Mouse (Mus musculus) liver, embryonic 14.5 days (tissue): ENCODE measurements around the gene Bet1. TPM values are rescaled to one million over a fixed set of nuclear protein-coding genes. Genes with fewer than 3 reads are reported as not detected.

Source experiments
- ATAC-seq: fragments of 200-750 bp; cut with Nextera tagmentation; 2 replicates; pipeline ENCODE4 v1.8.0; 2017; ENCODE audit warnings: moderate number of reproducible peaks, mild to moderate bottlenecking, moderate library complexity; ENCODE audit not compliant: insufficient read depth
- DNase-seq, 3 experiments: peaks; one replicate each; pipeline ENCODE4 v3.0.0-alpha.2; 2012 to 2013; ENCODE audit warnings: low read depth in 3 of 3, low spot score in 3 of 3
- H3K27ac ChIP-seq: fragments of 300-500 bp; sonication (generic); 2 replicates; pipeline ENCODE4 v1.5.1; 2014; ENCODE audit warnings: moderate library complexity, mild to moderate bottlenecking, control low read depth, inconsistent platforms
- H3K27me3 ChIP-seq: fragments of 300-500 bp; sonication (generic); 2 replicates; pipeline ENCODE4 v1.6.1; 2014; ENCODE audit warnings: mild to moderate bottlenecking, low read length, moderate library complexity; ENCODE audit not compliant: control insufficient read depth, insufficient read depth
- H3K36me3 ChIP-seq: fragments of 300-500 bp; sonication (generic); replicated peaks from 2 replicates; pipeline ENCODE4 v1.6.1; 2014; ENCODE audit warnings: low read depth; ENCODE audit not compliant: control insufficient read depth, insufficient read depth
- H3K4me1 ChIP-seq, 2 experiments: fragments of 200-500 bp in 1 of 2; fragments of 300-500 bp in 1 of 2; sonication (generic) in 1 of 2; replicated peaks; 2 replicates each; pipeline ENCODE4 v1.6.1; 2012 to 2014; ENCODE audit warnings: antibody characterized with exemption in 1 of 2, inconsistent platforms in 1 of 2, low read length in 1 of 2; ENCODE audit not compliant: control insufficient read depth in 2 of 2, insufficient read depth in 2 of 2
- H3K4me2 ChIP-seq: fragments of 300-500 bp; sonication (generic); 2 replicates; pipeline ENCODE4 v1.6.1; 2014; ENCODE audit warnings: low read depth, mild to moderate bottlenecking, control low read depth, moderate library complexity
- H3K4me3 ChIP-seq, 2 experiments: fragments of 200-500 bp in 1 of 2; fragments of 300-500 bp in 1 of 2; sonication (generic) in 1 of 2; 2 replicates each; pipeline ENCODE4 v1.5.1; 2012 to 2014; ENCODE audit warnings: low read depth in 2 of 2, low read length in 2 of 2, mild to moderate bottlenecking in 2 of 2, control low read depth in 1 of 2, inconsistent platforms in 1 of 2, moderate library complexity in 1 of 2; ENCODE audit not compliant: insufficient read depth in 1 of 2
- H3K9ac ChIP-seq: fragments of 300-500 bp; sonication (generic); replicated peaks from 2 replicates; pipeline ENCODE4 v1.6.1; 2014; ENCODE audit warnings: mild to moderate bottlenecking, control low read depth, moderate library complexity
- H3K9me3 ChIP-seq: fragments of 300-500 bp; sonication (generic); 2 replicates; pipeline ENCODE4 v1.6.1; 2016; ENCODE audit warnings: low read length, mixed read lengths; ENCODE audit not compliant: control insufficient read depth
- CTCF ChIP-seq: IDR thresholded peaks from 2 replicates; pipeline ENCODE4 v1.5.1; 2016; ENCODE audit warnings: antibody characterized with exemption, low read depth, control low read depth
- EP300 ChIP-seq: IDR thresholded peaks from 2 replicates; pipeline ENCODE4 v1.6.1; 2016; ENCODE audit warnings: antibody characterized with exemption, low read depth
- WGBS: fragments of 180-500 bp; shearing (Covaris S2); extraction: QIAGEN DNeasy Blood & Tissue Kit; methylation state at CpG from one replicate; pipeline ENCODE4 v1.1.7; 2014; ENCODE audit not compliant: insufficient replicate concordance; 5-methylcytosine and 5-hydroxymethylcytosine counted together
- polyA plus RNA-seq, 2 experiments: library from polyadenylated mRNA; depleted of rRNA in 1 of 2; stranded (reverse) in 1 of 2; unstranded in 1 of 2; fragments of >200 nt; fragmentation: Nextera tagmentation in 1 of 2; extraction: Ambion mirVana in 1 of 2; gene quantifications; 2 replicates each; pipeline versions ENCODE4 v1.2.1 to v1.2.3; 2012 to 2014

The Bet1 gene
- 14.2 and 17.7 TPM in 2 replicates for polyA plus RNA-seq (2012; rRNA removed)
- 34.3 and 38.2 TPM in 2 replicates for polyA plus RNA-seq (2014; fragmentation: Nextera tagmentation; extraction: Ambion mirVana)

DNA sequence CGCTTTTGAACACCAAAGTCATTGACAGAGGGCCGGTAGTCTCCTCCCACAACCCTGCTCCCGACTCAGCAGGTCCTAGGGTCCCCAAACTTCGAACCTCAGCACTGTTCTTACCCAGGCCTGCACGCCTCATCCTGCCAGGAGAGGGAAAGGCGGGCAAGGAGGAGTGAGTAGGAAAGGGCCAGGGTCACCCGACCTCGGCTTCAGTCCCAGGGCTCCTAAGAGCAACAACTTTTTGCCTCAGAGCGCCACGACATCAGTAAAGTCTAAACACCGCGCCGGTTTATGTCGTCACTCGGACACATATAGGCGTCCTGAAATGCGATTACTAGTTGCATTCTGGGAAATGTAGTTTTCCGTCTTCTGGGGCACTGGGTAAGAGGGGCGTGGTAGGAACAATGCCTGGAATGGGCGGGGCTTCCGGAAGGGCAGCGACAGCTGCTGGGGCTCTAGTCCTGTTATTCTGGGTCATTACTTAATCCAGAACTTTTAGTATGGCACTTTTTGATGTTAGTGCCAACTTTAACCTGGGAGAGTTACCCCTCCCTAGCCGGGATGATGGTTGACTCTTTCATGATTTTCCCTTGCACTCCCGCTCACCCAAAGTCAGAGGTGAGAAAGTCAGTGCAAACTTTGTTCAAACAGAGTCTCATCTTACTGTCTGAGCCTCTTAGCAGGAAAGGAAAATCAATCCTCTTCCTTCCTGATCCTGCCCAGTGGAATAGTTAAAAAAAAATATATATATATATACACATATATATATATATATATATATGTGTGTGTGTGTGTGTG is at the start of gene Bet1:
Gene Bet1, minus strand, starts transcription at position 310 of the 792 bp plus-strand sequence.
- Histone ChIP-seq H3K4me3 (peak within 1 kb of the TSS; percentile 79 to 95), H3K27ac (no peak within 1 kb of the TSS), H3K36me3 (no peaks in the 10 kb centered on the region), H3K9ac (peak within 1 kb of the TSS; percentile 78), H3K27me3 (no peaks in the 10 kb centered on the region), H3K4me1 (peaks cover 0 to 4% of the 10 kb centered on the region in 2 experiments; a peak in 1 of 4 replicates), H3K9me3 (no peaks in the 10 kb centered on the region), H3K4me2 (peak within 1 kb of the TSS; percentile 68)
- WGBS, result 2% methylated on average over 24 of the region's 24 CpGs
- ATAC-seq, result peak; percentile 100
- TF ChIP-seq CTCF, result no peak
- TF ChIP-seq EP300, result no peak
- peak; percentile 87 to 90 (median 88) for DNase-seq

GRCm38 (mm10) chr6:4132239-4132638 is 45.5 kb upstream of the Bet1 start:
- Histone ChIP-seq H3K27me3 (no peaks in the 10 kb centered on the region), H3K27ac (no peak overlapping the region), H3K4me3 (no peak overlapping the region), H3K4me1 (no peaks in the 10 kb centered on the region), H3K9me3 (no peaks in the 10 kb centered on the region), H3K4me2 (no peak overlapping the region), H3K9ac (no peak overlapping the region), H3K36me3 (no peaks in the 10 kb centered on the region)
- ATAC-seq, result no peak
- TF ChIP-seq EP300 (no peak), CTCF (no peak)
- 21% methylated on average over 7 of the region's 7 CpGs for WGBS
- no peak for DNase-seq

- H3K36me3 ChIP-seq, result no peaks in the 10 kb centered on the region
- WGBS, result 53% methylated on average over 2 of the region's 2 CpGs
- no peak overlapping the region for H3K9ac ChIP-seq
- H3K27me3 ChIP-seq, result no peaks in the 10 kb centered on the region
- no peaks in the 10 kb centered on the region for H3K9me3 ChIP-seq
- ATAC-seq, result no peak
- no peak for TF ChIP-seq EP300
- no peak for TF ChIP-seq CTCF
- H3K4me2 ChIP-seq, result no peak overlapping the region
- no peak overlapping the region for H3K4me3 ChIP-seq
- no peak for DNase-seq
- no peak overlapping the region for H3K27ac ChIP-seq
- H3K4me1 ChIP-seq, result no peaks in the 10 kb centered on the region
Measured at GRCm38 (mm10) chr6:4131149-4131548, 44.4 kb upstream of the Bet1 start.

DNA sequence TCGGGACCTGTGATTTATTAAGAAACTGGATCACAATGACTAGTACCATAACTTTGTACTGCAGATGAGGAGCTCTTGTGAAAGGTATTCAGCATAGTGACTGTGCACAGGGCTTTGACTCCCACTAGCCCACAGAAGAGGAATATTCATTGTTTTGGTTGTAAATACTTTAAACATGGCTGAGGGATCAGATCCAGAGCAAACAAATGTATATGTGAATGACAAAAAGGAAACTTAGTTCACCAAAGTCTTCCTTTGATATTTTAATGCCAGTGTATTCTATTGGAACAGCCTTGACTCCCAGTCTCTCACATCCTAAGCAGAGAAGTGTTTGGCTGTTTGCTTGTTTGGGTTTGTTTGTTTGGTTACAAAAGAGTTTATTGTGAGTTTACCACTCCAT is 31.8 kb upstream of the Bet1 start:
- H3K9ac ChIP-seq, result no peak overlapping the region
- no peak overlapping the region for H3K27ac ChIP-seq
- TF ChIP-seq EP300, result no peak
- no peak for TF ChIP-seq CTCF
- no peak overlapping the region for H3K4me2 ChIP-seq
- WGBS, result 35% methylated on average over 1 of the region's 1 CpGs
- ATAC-seq (no peak), DNase-seq (no peak)
- no peaks in the 10 kb centered on the region for H3K36me3 ChIP-seq
- no peaks in the 10 kb centered on the region for H3K4me1 ChIP-seq
- no peaks in the 10 kb centered on the region for H3K27me3 ChIP-seq
- H3K4me3 ChIP-seq, result no peak overlapping the region
- no peaks in the 10 kb centered on the region for H3K9me3 ChIP-seq

GRCm38 (mm10) chr6:4090423-4090822 is 3.7 kb upstream of the Bet1 start:
- no peak for ATAC-seq
- Histone ChIP-seq H3K36me3 (no peaks in the 10 kb centered on the region), H3K27me3 (no peaks in the 10 kb centered on the region), H3K9me3 (no peaks in the 10 kb centered on the region), H3K4me2 (no peak overlapping the region), H3K4me1 (peaks cover 0 to 4% of the 10 kb centered on the region in 2 experiments; a peak in 1 of 4 replicates), H3K4me3 (no peak overlapping the region), H3K27ac (no peak overlapping the region), H3K9ac (no peak overlapping the region)
- DNase-seq, result no peak
- TF ChIP-seq CTCF, result no peak
- TF ChIP-seq EP300, result no peak
- 65% methylated on average over 2 of the region's 2 CpGs for WGBS
